Mouse (Mus musculus): Measurements from ENCODE around the gene Defb46. TPM values are rescaled to one million over a fixed set of nuclear protein-coding genes. Genes with fewer than 3 reads are reported as not detected.

Defb46 gene
- total RNA-seq (2012; rRNA removed) (not detected in 2 replicates), total RNA-seq (2014; rRNA removed) (not detected in 2 replicates), polyA plus RNA-seq (2012; ENCODE audit: insufficient read length, low read depth) (not detected in 2 replicates)

DNA sequence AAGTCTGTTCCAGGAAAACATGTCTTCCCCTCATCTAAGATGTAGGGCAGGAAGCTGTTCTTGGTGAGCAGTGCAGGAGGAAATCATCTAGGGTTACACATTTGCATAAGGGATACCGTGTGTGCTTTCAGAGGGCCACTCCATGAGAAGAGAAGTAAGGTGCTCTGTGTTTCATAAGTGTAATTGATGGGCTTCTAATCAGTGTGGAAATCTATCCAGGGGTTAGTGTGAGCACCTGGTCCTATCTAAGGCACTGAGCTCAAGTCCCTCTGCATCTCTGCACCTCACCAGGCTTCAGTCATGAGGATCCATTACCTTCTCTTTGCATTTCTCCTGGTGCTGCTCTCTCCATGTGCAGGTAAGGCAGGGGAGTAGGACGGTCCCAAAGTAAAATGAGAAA lies at the start of gene Defb46:
Defb46 (plus strand) TSS at position 301 of the 400 bp plus-strand sequence.
- H3K27ac ChIP-seq (ENCODE audit: insufficient read depth, low read depth): no peak within 1 kb of the TSS
- in situ Hi-C loops (cut with MboI; ENCODE audit: low pct_ligation_motif_present, low pct_unique_long_range_greater_than_20kb, low sequenced_read_pairs): no loop called here
- DNase-seq (ENCODE audit: extremely low read depth): no peak
- H3K9me3 ChIP-seq (replicated peaks; ENCODE audit: low read length): no peaks in the 10 kb centered on the region
- peaks cover 46% of the 10 kb centered on the region for H3K27me3 ChIP-seq (replicated peaks)
- no peak within 1 kb of the TSS for H3K4me3 ChIP-seq (replicated peaks in 1 of 3; ENCODE audit: low read depth in 2 of 3, low read length in 2 of 3, poor library complexity in 1 of 3)
- H3K4me1 ChIP-seq (ENCODE audit: control insufficient read depth in 1 of 2, insufficient read depth in 2 of 2): no peaks in the 10 kb centered on the region
- dilution Hi-C loops (cut with MboI; ENCODE audit: extremely low pct_ligation_motif_present, extremely low pct_unique_long_range_greater_than_20kb, low sequenced_read_pairs): no loop called here
- no peaks in the 10 kb centered on the region for H3K36me3 ChIP-seq (replicated peaks in 1 of 2; ENCODE audit: control insufficient read depth in 1 of 2, insufficient read depth in 1 of 2, low read length in 1 of 2)
- no peak within 1 kb of the TSS for H3K4me2 ChIP-seq (ENCODE audit: insufficient read depth, low read depth, poor library complexity, severe bottlenecking)
- H3K79me2 ChIP-seq (replicated peaks; ENCODE audit: control insufficient read depth, extremely low read depth, insufficient read depth, poor library complexity, severe bottlenecking): no peaks in the 10 kb centered on the region
- TF ChIP-seq CTCF (conservative IDR thresholded peaks at IDR 0.05 in 1 of 2, IDR thresholded peaks at IDR 0.05 in 1 of 2; ENCODE audit: low read depth in 2 of 2, low read length in 2 of 2) (no peak), E2F4 (IDR thresholded peaks at IDR 0.05; ENCODE audit: insufficient replicate concordance, low read depth, low read length) (no peak)
- H3K9ac ChIP-seq (ENCODE audit: insufficient read depth, low read depth): no peak within 1 kb of the TSS

DNA sequence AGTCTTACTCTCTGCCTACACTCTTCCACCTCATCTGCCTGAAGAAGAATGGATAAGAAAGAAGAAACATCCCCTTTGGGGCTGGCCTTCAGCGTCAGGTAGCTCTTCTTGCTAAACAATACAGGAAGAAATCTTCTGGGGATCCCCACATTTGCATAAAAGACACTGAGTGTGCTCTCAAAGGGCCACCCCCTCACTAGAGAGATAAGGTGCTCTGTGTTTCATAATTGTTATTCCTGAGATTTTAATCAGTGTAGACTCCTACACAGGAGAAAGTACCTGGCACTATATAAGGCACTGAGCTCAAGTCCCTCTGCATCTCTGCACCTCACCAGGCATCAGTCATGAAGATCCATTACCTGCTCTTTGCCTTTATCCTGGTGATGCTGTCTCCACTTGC lies 14.6 kb upstream of the Defb46 start, which contains the start of gene Defb6:
Defb6 (plus strand) TSS at position 318 of the 400 bp plus-strand sequence.
- no peaks in the 10 kb centered on the region for H3K9me3 ChIP-seq (replicated peaks; ENCODE audit: low read length)
- peaks cover 40% of the 10 kb centered on the region for H3K27me3 ChIP-seq (replicated peaks)
- no peaks in the 10 kb centered on the region for H3K4me1 ChIP-seq (ENCODE audit: control insufficient read depth in 1 of 2, insufficient read depth in 2 of 2)
- H3K79me2 ChIP-seq (replicated peaks; ENCODE audit: control insufficient read depth, extremely low read depth, insufficient read depth, poor library complexity, severe bottlenecking): no peaks in the 10 kb centered on the region
- TF ChIP-seq ZC3H11A (IDR thresholded peaks at IDR 0.05; ENCODE audit: low read depth, low read length): no peak
- no peak for TF ChIP-seq POLR2A (IDR thresholded peaks at IDR 0.05; ENCODE audit: low read depth, low read length)
- TF ChIP-seq E2F4 (IDR thresholded peaks at IDR 0.05; ENCODE audit: insufficient replicate concordance, low read depth, low read length): no peak
- H3K4me2 ChIP-seq (ENCODE audit: insufficient read depth, low read depth, poor library complexity, severe bottlenecking): no peak within 1 kb of the TSS
- no peak within 1 kb of the TSS for H3K4me3 ChIP-seq (replicated peaks in 1 of 3; ENCODE audit: low read depth in 2 of 3, low read length in 2 of 3, poor library complexity in 1 of 3)
- DNase-seq (ENCODE audit: extremely low read depth): no peak
- dilution Hi-C loops (cut with MboI; ENCODE audit: extremely low pct_ligation_motif_present, extremely low pct_unique_long_range_greater_than_20kb, low sequenced_read_pairs): no loop called here
- H3K27ac ChIP-seq (ENCODE audit: insufficient read depth, low read depth): no peak within 1 kb of the TSS
- H3K36me3 ChIP-seq (replicated peaks in 1 of 2; ENCODE audit: control insufficient read depth in 1 of 2, insufficient read depth in 1 of 2, low read length in 1 of 2): no peaks in the 10 kb centered on the region
- in situ Hi-C loops (cut with MboI; ENCODE audit: low pct_ligation_motif_present, low pct_unique_long_range_greater_than_20kb, low sequenced_read_pairs): no loop called here
- no peak within 1 kb of the TSS for H3K9ac ChIP-seq (ENCODE audit: insufficient read depth, low read depth)

- Histone ChIP-seq H3K4me1 (ENCODE audit: control insufficient read depth in 1 of 2, insufficient read depth in 2 of 2) (no peaks in the 10 kb centered on the region), H3K79me2 (replicated peaks; ENCODE audit: control insufficient read depth, extremely low read depth, insufficient read depth, poor library complexity, severe bottlenecking) (no peaks in the 10 kb centered on the region), H3K4me3 (replicated peaks in 1 of 3; ENCODE audit: low read depth in 2 of 3, low read length in 2 of 3, poor library complexity in 1 of 3) (no peak overlapping the region), H3K36me3 (replicated peaks in 1 of 2; ENCODE audit: control insufficient read depth in 1 of 2, insufficient read depth in 1 of 2, low read length in 1 of 2) (no peaks in the 10 kb centered on the region), H3K9ac (ENCODE audit: insufficient read depth, low read depth) (no peak overlapping the region), H3K4me2 (ENCODE audit: insufficient read depth, low read depth, poor library complexity, severe bottlenecking) (no peak overlapping the region), H3K27ac (ENCODE audit: insufficient read depth, low read depth) (no peak overlapping the region), H3K27me3 (replicated peaks) (peaks cover 52% of the 10 kb centered on the region), H3K9me3 (replicated peaks; ENCODE audit: low read length) (no peaks in the 10 kb centered on the region)
- DNase-seq (ENCODE audit: extremely low read depth): no peak
- TF ChIP-seq SIN3A (IDR thresholded peaks at IDR 0.05; ENCODE audit: low read length) (no peak), RCOR1 (conservative IDR thresholded peaks at IDR 0.05; ENCODE audit: low read depth, low read length) (no peak)
- in situ Hi-C loops (cut with MboI; ENCODE audit: low pct_ligation_motif_present, low pct_unique_long_range_greater_than_20kb, low sequenced_read_pairs): no loop called here
- dilution Hi-C loops (cut with MboI; ENCODE audit: extremely low pct_ligation_motif_present, extremely low pct_unique_long_range_greater_than_20kb, low sequenced_read_pairs): no loop called here
These were observed 1.6 kb upstream of the Defb46 start for GRCm38 (mm10) chr8:19238101-19238500.

DNA sequence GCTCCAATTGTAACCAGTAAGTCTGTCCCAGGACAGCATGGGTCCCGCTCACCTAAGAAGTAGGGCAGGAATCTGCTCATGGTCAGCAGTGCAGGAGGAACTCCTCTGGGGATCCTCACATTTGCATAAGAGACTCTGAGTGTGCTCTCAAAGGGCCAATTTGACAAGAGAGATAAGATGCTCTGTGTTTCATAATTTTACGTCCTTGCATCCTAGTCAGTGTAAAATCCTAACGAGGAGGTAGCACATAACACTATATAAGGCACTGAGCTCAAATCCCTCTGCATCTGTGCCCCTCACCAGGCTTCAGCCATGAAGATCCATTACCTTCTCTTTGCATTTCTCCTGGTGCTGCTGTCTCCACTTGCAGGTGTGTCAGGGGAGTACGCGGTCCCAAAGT lies 7.6 kb downstream of the Defb46 start, which contains the start of gene Defb5:
Defb5 (plus strand) TSS at position 301 of the 400 bp plus-strand sequence.
- Histone ChIP-seq H3K4me1 (ENCODE audit: control insufficient read depth in 1 of 2, insufficient read depth in 2 of 2) (no peaks in the 10 kb centered on the region), H3K79me2 (replicated peaks; ENCODE audit: control insufficient read depth, extremely low read depth, insufficient read depth, poor library complexity, severe bottlenecking) (no peaks in the 10 kb centered on the region), H3K27me3 (replicated peaks) (peaks cover 28% of the 10 kb centered on the region), H3K4me3 (replicated peaks in 1 of 3; ENCODE audit: low read depth in 2 of 3, low read length in 2 of 3, poor library complexity in 1 of 3) (no peak within 1 kb of the TSS), H3K36me3 (replicated peaks in 1 of 2; ENCODE audit: control insufficient read depth in 1 of 2, insufficient read depth in 1 of 2, low read length in 1 of 2) (no peaks in the 10 kb centered on the region), H3K27ac (ENCODE audit: insufficient read depth, low read depth) (no peak within 1 kb of the TSS), H3K9ac (ENCODE audit: insufficient read depth, low read depth) (no peak within 1 kb of the TSS), H3K9me3 (replicated peaks; ENCODE audit: low read length) (no peaks in the 10 kb centered on the region), H3K4me2 (ENCODE audit: insufficient read depth, low read depth, poor library complexity, severe bottlenecking) (no peak within 1 kb of the TSS)
- in situ Hi-C loops (cut with MboI; ENCODE audit: low pct_ligation_motif_present, low pct_unique_long_range_greater_than_20kb, low sequenced_read_pairs) (no loop called here), dilution Hi-C loops (cut with MboI; ENCODE audit: extremely low pct_ligation_motif_present, extremely low pct_unique_long_range_greater_than_20kb, low sequenced_read_pairs) (no loop called here)
- no peak for DNase-seq (ENCODE audit: extremely low read depth)
- no peak for TF ChIP-seq RAD21 (IDR thresholded peaks at IDR 0.05; ENCODE audit: low read depth, low read length)
- TF ChIP-seq NELFE (IDR thresholded peaks at IDR 0.05; ENCODE audit: low read depth, low read length): no peak
- no peak for TF ChIP-seq EP300 (IDR thresholded peaks at IDR 0.05; ENCODE audit: low read length)
- TF ChIP-seq POLR2A (IDR thresholded peaks at IDR 0.05; ENCODE audit: low read depth, low read length): no peak
- TF ChIP-seq MAX (IDR thresholded peaks at IDR 0.05; ENCODE audit: low read length): no peak
- TF ChIP-seq USF2 (conservative IDR thresholded peaks at IDR 0.05; ENCODE audit: low read depth, low read length): no peak
- TF ChIP-seq CHD1 (IDR thresholded peaks at IDR 0.05; ENCODE audit: low read depth, low read length): no peak
- TF ChIP-seq ELF1 (IDR thresholded peaks at IDR 0.05; ENCODE audit: low read depth, low read length): no peak
- TF ChIP-seq SMC3 (IDR thresholded peaks at IDR 0.05; ENCODE audit: low read depth, low read length): no peak
- no peak for TF ChIP-seq HCFC1 (IDR thresholded peaks at IDR 0.05; ENCODE audit: low read depth, low read length)
- no peak for TF ChIP-seq CHD2 (IDR thresholded peaks at IDR 0.05; ENCODE audit: low read length)

All from CH12.LX (cell line).